Mouse (Mus musculus): ENCODE data around the gene Abca8b. TPM values are rescaled to one million over a fixed set of nuclear protein-coding genes. Genes with fewer than 3 reads are reported as not detected.
"Not testable (repeated sequence)": the region's sequence is repeated elsewhere in the genome, so short reads cannot be mapped to it uniquely, and the experiment has no call there.

The Abca8b gene
- polyA plus RNA-seq, 1 experiment = 4.3 TPM

- H3K4me1 ChIP-seq (ENCODE audit: control insufficient read depth, insufficient read depth, low read length) = no peaks in the 10 kb centered on the region
- H3K4me3 ChIP-seq (replicated peaks; ENCODE audit: extremely low read depth, low read depth, low read length) = no peak overlapping the region
- no peak for DNase-seq
- TF ChIP-seq CTCF (IDR thresholded peaks at IDR 0.05; ENCODE audit: insufficient read depth, low read length) = no peak
- no peak for TF ChIP-seq POLR2A (IDR thresholded peaks at IDR 0.05; ENCODE audit: borderline replicate concordance, extremely low read depth, low read depth, low read length)
- WGBS = 87% methylated on average over 2 of the region's 2 CpGs
Measured at GRCm38 (mm10) chr11:109981872-109982271, 13.8 kb downstream of the Abca8b start.

GRCm38 (mm10) chr11:109970521-109970920, 25.1 kb downstream of the Abca8b start:
- no peak for DNase-seq
- WGBS = 58% methylated on average over 4 of the region's 4 CpGs
- Histone ChIP-seq H3K4me3 (replicated peaks; ENCODE audit: extremely low read depth, low read depth, low read length) (no peak overlapping the region), H3K4me1 (ENCODE audit: control insufficient read depth, insufficient read depth, low read length) (no peaks in the 10 kb centered on the region)
- TF ChIP-seq CTCF (IDR thresholded peaks at IDR 0.05; ENCODE audit: insufficient read depth, low read length) = no peak
- TF ChIP-seq POLR2A (IDR thresholded peaks at IDR 0.05; ENCODE audit: borderline replicate concordance, extremely low read depth, low read depth, low read length) = no peak

GRCm38 (mm10) chr11:109961495-109962492, 33.9 kb downstream of the Abca8b start:
- 82% methylated on average over 4 of the region's 4 CpGs for WGBS
- TF ChIP-seq CTCF (IDR thresholded peaks at IDR 0.05; ENCODE audit: insufficient read depth, low read length) = no peak
- TF ChIP-seq POLR2A (IDR thresholded peaks at IDR 0.05; ENCODE audit: borderline replicate concordance, extremely low read depth, low read depth, low read length) = no peak
- Histone ChIP-seq H3K4me1 (ENCODE audit: control insufficient read depth, insufficient read depth, low read length) (no peaks in the 10 kb centered on the region), H3K4me3 (replicated peaks; ENCODE audit: extremely low read depth, low read depth, low read length) (no peak overlapping the region)
- no peak for DNase-seq

GRCm38 (mm10) chr11:109955185-109955584, 40.5 kb downstream of the Abca8b start:
- WGBS = 89% methylated on average over 1 of the region's 1 CpGs
- no peak for TF ChIP-seq POLR2A (IDR thresholded peaks at IDR 0.05; ENCODE audit: borderline replicate concordance, extremely low read depth, low read depth, low read length)
- no peak for TF ChIP-seq CTCF (IDR thresholded peaks at IDR 0.05; ENCODE audit: insufficient read depth, low read length)
- DNase-seq = no peak
- Histone ChIP-seq H3K4me3 (replicated peaks; ENCODE audit: extremely low read depth, low read depth, low read length) (no peak overlapping the region), H3K4me1 (ENCODE audit: control insufficient read depth, insufficient read depth, low read length) (no peaks in the 10 kb centered on the region)

- 80% methylated on average over 5 of the region's 5 CpGs for WGBS
- H3K4me3 ChIP-seq (replicated peaks; ENCODE audit: extremely low read depth, low read depth, low read length) = no peak overlapping the region
Measured at GRCm38 (mm10) chr11:109936915-109937314, 58.7 kb downstream of the Abca8b start.

GRCm38 (mm10) chr11:109933207-109933606, 62.4 kb downstream of the Abca8b start:
- DNase-seq; H3K4me3 ChIP-seq (replicated peaks; ENCODE audit: extremely low read depth, low read depth, low read length); H3K4me1 ChIP-seq (ENCODE audit: control insufficient read depth, insufficient read depth, low read length): not testable (repeated sequence)
- 70% methylated on average over 4 of the region's 4 CpGs for WGBS

More at GRCm38 (mm10) chr11:109936915-109937314, 58.7 kb downstream of the Abca8b start:
- TF ChIP-seq CTCF (IDR thresholded peaks at IDR 0.05; ENCODE audit: insufficient read depth, low read length) (no peak), POLR2A (IDR thresholded peaks at IDR 0.05; ENCODE audit: borderline replicate concordance, extremely low read depth, low read depth, low read length) (no peak)
- H3K4me1 ChIP-seq (ENCODE audit: control insufficient read depth, insufficient read depth, low read length) = no peaks in the 10 kb centered on the region
- no peak for DNase-seq

GRCm38 (mm10) chr11:109928489-109928888, 67.2 kb downstream of the Abca8b start:
- Histone ChIP-seq H3K4me3 (replicated peaks; ENCODE audit: extremely low read depth, low read depth, low read length) (no peak overlapping the region), H3K4me1 (ENCODE audit: control insufficient read depth, insufficient read depth, low read length) (no peaks in the 10 kb centered on the region; the same call in 1 of the 2 replicates)
- 79% methylated on average over 2 of the region's 2 CpGs for WGBS
- DNase-seq = no peak
- TF ChIP-seq POLR2A (IDR thresholded peaks at IDR 0.05; ENCODE audit: borderline replicate concordance, extremely low read depth, low read depth, low read length) (no peak), CTCF (IDR thresholded peaks at IDR 0.05; ENCODE audit: insufficient read depth, low read length) (no peak)

GRCm38 (mm10) chr11:109926718-109927680, 68.6 kb downstream of the Abca8b start:
- no peak for DNase-seq
- WGBS = 31% methylated on average over 7 of the region's 7 CpGs

GRCm38 (mm10) chr11:109922236-109922635, 73.4 kb downstream of the Abca8b start:
- no peak for DNase-seq
- no peaks in the 10 kb centered on the region; the same call in 1 of the 2 replicates for H3K4me1 ChIP-seq (ENCODE audit: control insufficient read depth, insufficient read depth, low read length)
- TF ChIP-seq POLR2A (IDR thresholded peaks at IDR 0.05; ENCODE audit: borderline replicate concordance, extremely low read depth, low read depth, low read length) = no peak
- no peak for TF ChIP-seq CTCF (IDR thresholded peaks at IDR 0.05; ENCODE audit: insufficient read depth, low read length)
- 73% methylated on average over 3 of the region's 3 CpGs for WGBS
- H3K4me3 ChIP-seq (replicated peaks; ENCODE audit: extremely low read depth, low read depth, low read length) = no peak overlapping the region

More at GRCm38 (mm10) chr11:109926718-109927680, 68.6 kb downstream of the Abca8b start:
- TF ChIP-seq CTCF (IDR thresholded peaks at IDR 0.05; ENCODE audit: insufficient read depth, low read length) (no peak), POLR2A (IDR thresholded peaks at IDR 0.05; ENCODE audit: borderline replicate concordance, extremely low read depth, low read depth, low read length) (no peak)
- Histone ChIP-seq H3K4me3 (replicated peaks; ENCODE audit: extremely low read depth, low read depth, low read length) (no peak overlapping the region), H3K4me1 (ENCODE audit: control insufficient read depth, insufficient read depth, low read length) (no peaks in the 10 kb centered on the region; the same call in 1 of the 2 replicates)
